Mouse (Mus musculus) adrenal gland, adult 8-10 months (tissue): ENCODE data around the gene Akap8l. TPM values are rescaled to one million over a fixed set of nuclear protein-coding genes. Genes with fewer than 3 reads are reported as not detected.

Experiments used
- DNase-seq: peaks from one replicate; pipeline ENCODE4 v3.0.0; 2022
- total RNA-seq, 4 experiments: library from RNA; stranded (reverse); gene quantifications; 2 replicates each; pipeline ENCODE4 v1.2.4; 2022

Gene Akap8l
- total RNA-seq = 100 to 1,000 TPM; 105 to 275 (median 189) TPM

DNA sequence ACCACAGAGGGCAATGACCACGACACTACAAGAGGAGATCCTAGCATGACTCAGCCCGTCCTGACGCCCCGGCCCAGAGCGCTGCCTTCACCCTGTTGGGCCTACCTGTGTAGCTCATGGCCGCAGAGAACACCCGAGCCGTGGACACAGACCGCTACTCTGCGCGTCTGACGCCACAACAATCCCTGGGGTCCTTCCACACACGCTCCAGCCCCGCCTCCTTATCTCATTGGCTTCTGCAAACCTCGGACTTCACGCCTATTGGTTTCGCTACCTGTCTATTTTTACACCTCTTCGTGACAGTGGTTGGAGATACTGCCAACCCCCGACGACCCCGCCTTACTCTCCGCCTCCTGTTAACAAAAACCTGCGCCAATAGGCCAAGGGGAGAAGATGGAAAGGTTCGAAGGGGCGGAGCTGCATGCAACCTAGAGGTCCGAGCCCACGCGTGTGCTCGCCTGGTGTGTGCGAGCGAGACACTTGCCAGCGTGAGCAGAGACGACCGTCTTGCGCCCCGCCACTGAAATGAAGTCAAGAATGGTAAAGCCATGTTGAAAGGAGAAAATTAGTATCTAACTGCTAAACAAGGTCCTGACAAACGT lies at the start of gene Akap8l:
Gene Akap8l, minus strand, starts transcription at position 226 of the 602 bp plus-strand sequence.
- peak; percentile 97 for DNase-seq

DNA sequence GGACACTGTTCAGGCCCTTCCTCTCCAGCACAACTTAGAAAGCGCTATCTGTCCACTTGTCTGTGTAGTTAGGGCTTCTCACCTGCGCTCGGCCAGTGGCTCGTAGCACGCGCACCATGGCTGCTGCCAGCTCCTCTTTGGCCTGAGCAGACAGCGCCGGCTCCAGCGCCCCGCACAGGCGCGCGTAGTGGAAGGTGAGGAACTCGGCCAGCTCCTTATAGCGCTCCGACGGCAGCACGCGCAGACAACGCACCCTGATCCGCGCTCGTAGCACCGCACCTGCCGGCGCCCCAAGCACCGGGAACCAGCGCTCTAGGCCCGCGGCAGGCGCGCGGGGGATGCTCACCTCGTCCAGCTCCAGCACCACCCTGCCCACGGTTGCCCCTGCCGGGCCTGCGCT lies 45.9 kb upstream of the Akap8l start:
- no peak for DNase-seq

- DNase-seq = no peak
These were observed 43.5 kb upstream of the Akap8l start for GRCm38 (mm10) chr17:32393944-32394343.

DNA sequence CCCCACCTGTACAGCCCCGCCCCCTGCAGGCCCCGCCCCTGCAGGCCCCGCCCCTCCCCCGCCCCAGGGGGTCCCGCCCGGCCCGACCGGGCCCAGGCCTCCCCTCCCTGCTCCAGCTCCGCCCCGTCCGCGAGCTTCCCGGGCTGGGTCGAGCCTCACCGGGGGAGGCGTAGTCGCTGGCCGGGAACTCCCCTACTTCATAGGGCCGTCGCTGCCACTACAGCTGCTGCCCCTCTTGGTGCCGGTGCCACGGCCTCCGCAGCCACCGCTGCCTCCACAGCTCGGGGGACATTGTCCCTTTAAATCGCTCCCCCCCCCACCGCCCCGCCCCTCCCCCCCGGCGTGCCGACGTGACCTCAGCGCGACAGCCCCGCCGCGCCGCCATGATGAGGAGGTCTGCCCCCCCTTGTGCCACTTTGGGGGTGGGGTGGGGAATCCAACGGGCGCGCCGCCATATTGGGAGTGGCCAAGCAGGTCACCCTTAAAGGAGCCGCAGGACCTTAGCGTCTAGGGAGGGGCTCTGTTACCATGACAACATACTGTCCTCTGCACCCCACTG lies 38.8 kb upstream of the Akap8l start, which contains the start of gene Wiz:
Gene Wiz, minus strand, starts transcription at position 339 of the 559 bp plus-strand sequence.
- peak; percentile 90 for DNase-seq

DNA sequence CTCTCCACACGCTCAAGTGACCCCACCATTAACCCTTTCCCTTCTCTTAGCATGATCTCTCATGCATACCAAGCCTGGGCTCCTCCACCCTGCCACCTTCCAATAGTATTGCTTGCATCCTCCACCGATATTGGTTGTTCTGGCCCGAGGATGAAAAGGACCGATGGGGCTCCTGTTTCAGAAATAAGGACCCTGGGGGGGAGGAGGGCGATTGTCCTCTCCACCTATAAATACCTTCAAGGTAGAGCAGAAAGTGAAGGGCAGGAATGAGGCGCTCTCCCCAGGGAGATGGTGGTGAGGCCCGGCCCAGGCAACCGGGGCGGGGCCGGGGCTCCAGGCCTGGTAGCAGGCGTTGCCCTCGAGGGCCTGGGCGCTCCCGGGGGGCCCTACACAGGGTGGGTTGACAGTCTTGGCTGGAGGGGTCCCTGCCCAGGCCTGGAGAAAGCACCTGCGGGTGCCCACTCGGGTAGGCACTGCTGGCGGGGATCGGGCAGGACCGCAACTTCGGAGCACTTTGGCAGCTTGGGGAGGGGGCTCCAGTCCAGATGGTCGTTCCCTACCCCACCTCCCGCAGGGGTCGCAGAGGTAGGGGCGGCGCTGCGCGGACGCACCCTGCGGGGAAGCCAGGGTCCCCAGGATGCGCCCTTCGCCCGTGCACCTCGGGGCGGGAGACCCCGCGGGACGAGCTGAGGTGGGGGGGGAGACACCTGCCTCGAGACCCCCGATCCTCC lies 38.1 kb upstream of the Akap8l start:
- DNase-seq = no peak

GRCm38 (mm10) chr17:32387986-32388369 lies 37.6 kb upstream of the Akap8l start:
- no peak for DNase-seq

- DNase-seq = no peak
These were observed 36.4 kb upstream of the Akap8l start for GRCm38 (mm10) chr17:32386659-32387432.

DNA sequence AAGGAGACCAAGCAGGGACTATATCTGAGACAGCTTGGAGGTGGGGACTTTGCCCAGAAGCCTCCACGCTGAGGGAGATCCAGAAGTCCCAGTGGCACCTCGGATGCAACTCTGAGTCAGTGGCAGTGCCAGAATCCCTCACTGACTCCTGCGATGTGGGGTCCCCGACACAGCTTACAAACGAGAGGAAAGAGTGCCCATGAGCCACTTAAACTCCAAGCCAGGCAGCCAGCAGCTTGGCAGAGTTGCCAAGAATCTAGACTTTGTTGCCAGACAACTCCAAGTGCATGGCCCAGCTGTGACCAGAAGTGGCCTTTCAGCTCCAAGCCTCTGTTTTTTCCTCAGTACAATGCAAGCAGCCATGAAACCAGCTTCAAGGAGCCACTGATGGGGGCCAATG lies 33.3 kb upstream of the Akap8l start:
- DNase-seq = no peak

GRCm38 (mm10) chr17:32382576-32382975 lies 32.2 kb upstream of the Akap8l start:
- DNase-seq = no peak

- DNase-seq = no peak
These were observed 28.4 kb upstream of the Akap8l start for GRCm38 (mm10) chr17:32378786-32379185.

GRCm38 (mm10) chr17:32377137-32377536 lies 26.7 kb upstream of the Akap8l start:
- no peak for DNase-seq

- no peak for DNase-seq
These were observed 26.1 kb upstream of the Akap8l start for GRCm38 (mm10) chr17:32376475-32376874.

DNA sequence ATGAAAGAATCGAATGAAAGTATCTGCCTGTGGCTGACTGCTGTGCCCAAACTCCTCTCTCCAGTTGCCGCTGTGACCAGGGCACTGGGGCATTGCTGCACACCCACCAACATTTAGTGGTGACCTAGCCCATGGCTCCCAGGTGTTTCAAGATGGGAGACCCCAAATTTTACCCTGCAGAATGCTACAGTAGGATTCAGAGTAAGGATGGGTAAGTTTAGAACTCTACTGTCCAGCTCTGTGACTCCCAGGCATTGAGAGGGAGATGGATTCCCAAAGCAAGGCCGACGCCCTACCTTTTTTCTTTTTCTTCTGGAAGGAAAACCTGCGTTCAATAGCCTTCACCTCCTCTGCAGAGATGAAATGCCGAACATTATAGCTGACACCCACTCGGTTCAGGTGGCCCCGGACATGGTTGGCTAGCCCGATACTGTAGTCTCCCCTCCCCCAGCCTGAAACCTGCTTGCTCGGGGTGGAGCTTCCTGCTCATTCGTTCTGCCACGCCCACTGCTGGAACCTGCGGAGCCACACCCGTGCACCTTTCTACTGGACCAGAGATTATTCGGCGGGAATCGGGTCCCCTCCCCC lies 18.7 kb upstream of the Akap8l start:
- DNase-seq = no peak

GRCm38 (mm10) chr17:32367706-32368105 lies 17.3 kb upstream of the Akap8l start:
- no peak for DNase-seq

- DNase-seq = no peak
These were observed 14.9 kb upstream of the Akap8l start for GRCm38 (mm10) chr17:32365296-32365695.

- DNase-seq = no peak
These were observed 14.4 kb upstream of the Akap8l start for GRCm38 (mm10) chr17:32364850-32365249.

DNA sequence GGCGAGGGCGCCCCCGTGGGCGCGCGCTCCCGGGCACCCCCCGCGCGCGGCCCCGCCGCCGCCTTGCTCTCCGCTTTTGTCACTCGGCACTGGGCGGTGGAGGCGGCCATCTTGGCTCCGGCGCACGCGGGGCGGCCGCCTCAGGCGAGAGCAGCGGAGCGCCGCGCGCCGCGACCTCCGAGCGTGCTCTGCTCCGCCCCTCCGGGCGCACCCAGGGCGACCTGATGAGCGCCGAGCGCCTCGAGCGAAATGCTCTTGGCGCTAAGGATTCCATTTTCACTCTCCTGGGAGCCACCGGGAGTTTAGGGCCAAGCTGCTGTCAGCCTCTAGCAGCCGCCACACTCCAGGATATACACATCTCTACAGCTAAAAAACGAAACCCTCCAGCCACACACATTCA lies 13.9 kb upstream of the Akap8l start:
- DNase-seq = peak; percentile 78

DNA sequence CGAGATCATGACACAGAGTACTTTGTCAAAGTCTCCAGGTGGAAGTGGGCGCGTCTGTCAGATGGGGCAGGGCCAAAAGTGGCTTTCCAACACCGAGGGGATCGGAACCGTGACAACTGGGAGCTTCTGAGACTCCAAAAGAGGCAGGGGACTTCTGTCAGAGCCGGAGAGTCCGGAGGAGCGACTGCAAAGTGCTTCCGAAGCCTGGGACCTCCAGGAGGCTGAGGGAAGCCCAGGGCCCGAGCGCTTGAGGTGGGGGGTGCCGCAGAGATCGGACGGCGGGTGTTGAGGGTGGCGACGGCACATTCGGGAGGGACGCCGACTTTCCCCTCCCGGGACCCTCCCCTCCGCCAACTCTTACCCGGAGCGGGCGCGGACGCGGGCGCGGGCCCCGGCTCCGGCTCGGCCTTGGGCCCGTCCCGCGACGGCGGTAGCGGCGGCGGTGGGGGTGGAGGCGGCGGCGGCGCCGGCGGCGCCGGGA lies 13.5 kb upstream of the Akap8l start:
- DNase-seq = no peak

GRCm38 (mm10) chr17:32362686-32363085 lies 12.3 kb upstream of the Akap8l start:
- no peak for DNase-seq

DNA sequence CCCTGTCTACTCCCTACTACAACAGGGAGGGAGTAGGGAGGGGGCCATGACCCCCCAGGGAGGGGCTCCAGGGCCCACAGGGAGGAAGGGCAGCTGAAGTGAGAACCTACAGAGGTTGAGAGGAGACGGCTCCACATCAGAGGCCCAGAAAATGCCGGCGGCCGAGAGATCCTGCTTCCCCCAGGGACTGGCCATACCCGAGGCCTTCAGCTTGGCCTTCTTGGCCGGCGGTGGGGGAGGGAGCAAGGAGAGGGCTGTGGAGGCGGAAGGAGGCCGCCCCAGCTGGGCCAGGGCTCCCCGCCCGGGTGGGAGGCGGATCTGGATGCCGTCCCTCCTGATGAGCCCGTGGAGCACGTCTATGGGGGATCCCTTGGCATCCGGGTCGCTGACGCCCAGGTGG lies 9.5 kb upstream of the Akap8l start:
- no peak for DNase-seq

DNA sequence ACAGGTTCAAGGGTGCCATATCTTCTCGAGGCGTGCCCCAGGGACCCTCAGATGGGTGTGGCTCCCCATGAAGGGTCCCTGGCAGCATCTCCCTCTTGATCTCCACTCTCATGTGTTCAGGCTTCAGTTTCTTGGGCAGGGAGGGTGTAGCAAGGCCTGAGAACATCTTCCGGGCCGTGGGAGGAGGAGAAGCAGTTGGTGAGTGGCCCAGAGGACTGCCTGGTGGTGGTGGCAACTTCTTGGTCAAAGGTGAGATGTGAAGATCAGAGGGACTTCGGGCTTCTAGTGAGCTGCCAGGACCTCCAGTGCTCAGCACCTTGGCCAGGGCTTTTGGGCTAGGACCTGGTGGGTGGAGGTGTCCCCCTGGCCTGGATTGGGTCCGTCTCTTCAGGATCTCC lies 8.5 kb upstream of the Akap8l start:
- DNase-seq = no peak

DNA sequence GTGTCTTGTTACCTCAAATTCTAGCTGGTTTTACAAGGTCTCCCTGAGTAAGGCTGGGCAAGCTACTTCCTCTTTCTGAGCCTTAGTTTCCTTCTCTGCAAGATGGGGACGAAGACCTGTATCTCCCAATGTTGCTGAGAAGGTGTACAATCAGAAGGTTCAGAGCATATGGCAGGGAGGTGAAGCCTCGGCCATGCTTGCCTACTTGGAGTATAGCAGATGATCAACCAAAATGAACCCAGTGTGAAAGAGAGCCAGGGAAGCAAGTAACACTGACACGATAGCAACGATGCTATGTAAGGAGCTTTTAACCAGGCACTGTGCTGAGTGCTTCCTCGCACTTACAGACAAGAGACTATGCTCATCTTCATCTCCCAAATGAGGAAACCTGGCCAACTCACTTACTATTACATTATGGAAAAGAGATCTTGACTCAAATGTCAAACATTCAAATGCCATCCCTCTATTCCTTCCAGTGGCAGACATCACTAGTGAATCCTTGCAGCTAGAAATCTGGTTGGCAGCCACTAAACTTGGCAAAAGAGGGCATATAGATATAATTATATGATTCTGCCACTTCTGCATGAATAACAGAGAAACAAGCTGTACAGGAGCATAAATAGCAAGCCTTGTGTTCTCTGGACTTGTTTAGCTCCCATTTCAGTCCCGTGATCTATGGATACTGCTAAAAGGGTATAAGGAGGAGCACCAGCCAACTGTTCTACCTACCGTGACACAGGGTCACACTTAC lies 8.0 kb upstream of the Akap8l start:
- DNase-seq = no peak
